Mouse (Mus musculus) gastrocnemius, postnatal 36 days (tissue): ENCODE results near the gene Cdc45. TPM values are rescaled to one million over a fixed set of nuclear protein-coding genes. Genes with fewer than 3 reads are reported as not detected.
"Not testable (repeated sequence)": the region's sequence is repeated elsewhere in the genome, so short reads cannot be mapped to it uniquely, and the experiment has no call there.

Experiments used
- DNase-seq, 2 experiments: peaks; one replicate each; pipeline ENCODE4 v3.0.0; 2022
- intact Hi-C: fragments of 180-260 bp; cut with DNase I; formaldehyde crosslinking; loops from one replicate; pipeline ENCODE4 v1.15.1; 2025
- long read RNA-seq, 2 experiments: library from polyadenylated mRNA; stranded (forward); transcript quantifications; one replicate each; pipeline ENCODE4 v2.0.0; 2021
- total RNA-seq, 2 experiments: library from RNA; stranded (reverse); gene quantifications; 2 replicates each; pipeline ENCODE4 v1.2.3; 2021

Cdc45 gene
- total RNA-seq = 1 to 10 TPM; 1.6 to 2.1 TPM
- long read RNA-seq, experiment 1, partial matches to known transcripts = 0 of 1 reads
- long read RNA-seq, experiment 1, other reads (novel, unspliced or antisense) = 0 of 1 reads
- long read RNA-seq, experiment 2, partial matches to known transcripts = 1 of 3 reads
- long read RNA-seq, experiment 2, other reads (novel, unspliced or antisense) = 1 of 3 reads

GRCm38 (mm10) chr16:18811468-18812384, at the start of gene Cdc45, which contains the start of gene Ufd1:
Cdc45 (minus strand) TSS chr16:18811987.
Ufd1 (plus strand) TSS chr16:18811779.
- intact Hi-C loops = no loop called here
- peak; percentile 59 to 82 for DNase-seq

- DNase-seq = peak; percentile 25 to 54
Observed at GRCm38 (mm10) chr16:18860186-18860585, 48.4 kb upstream of the Cdc45 start.

GRCm38 (mm10) chr16:18858551-18858950, 46.8 kb upstream of the Cdc45 start:
- intact Hi-C loops = no loop called here
- DNase-seq = no peak

More at GRCm38 (mm10) chr16:18860186-18860585, 48.4 kb upstream of the Cdc45 start:
- intact Hi-C loops = no loop called here

GRCm38 (mm10) chr16:18849521-18850190, 37.9 kb upstream of the Cdc45 start:
- intact Hi-C loops, DNase-seq: not testable (repeated sequence)

GRCm38 (mm10) chr16:18846301-18846820, 34.6 kb upstream of the Cdc45 start:
- intact Hi-C loops = no loop called here
- no peak for DNase-seq

- intact Hi-C loops = no loop called here
- no peak for DNase-seq
Observed at GRCm38 (mm10) chr16:18838346-18838745, 26.6 kb upstream of the Cdc45 start.

GRCm38 (mm10) chr16:18836468-18837208, 24.9 kb upstream of the Cdc45 start, which contains the start of the genes 2510002D24Rik and Gm28539:
2510002D24Rik (plus strand) TSS chr16:18836578.
Gm28539 (plus strand) TSS chr16:18836584.
- intact Hi-C loops = no loop called here
- peak; percentile 89 to 90 for DNase-seq

- intact Hi-C loops = no loop called here
- no peak for DNase-seq
Observed at GRCm38 (mm10) chr16:18836073-18836467, 24.3 kb upstream of the Cdc45 start.

- intact Hi-C loops = no loop called here
- DNase-seq = no peak
Observed at GRCm38 (mm10) chr16:18833486-18833885, 21.7 kb upstream of the Cdc45 start.

- no peak for DNase-seq
- intact Hi-C loops = no loop called here
Observed at GRCm38 (mm10) chr16:18829102-18829501, 17.3 kb upstream of the Cdc45 start.

GRCm38 (mm10) chr16:18828630-18829029, 16.8 kb upstream of the Cdc45 start:
- no peak for DNase-seq
- intact Hi-C loops = no loop called here

- no peak for DNase-seq
- intact Hi-C loops = no loop called here
Observed at GRCm38 (mm10) chr16:18822925-18823324, 11.1 kb upstream of the Cdc45 start.

- DNase-seq = no peak
- intact Hi-C loops = no loop called here
Observed at GRCm38 (mm10) chr16:18822356-18822755, 10.6 kb upstream of the Cdc45 start.

- peak in 1 of 2 experiments; percentile 84 for DNase-seq
- intact Hi-C loops = no loop called here
Observed at GRCm38 (mm10) chr16:18812385-18812910, 661 bp upstream of the Cdc45 start.

GRCm38 (mm10) chr16:18811032-18811431, 755 bp downstream of the Cdc45 start:
- intact Hi-C loops = no loop called here
- no peak for DNase-seq

GRCm38 (mm10) chr16:18809001-18809400, 2.8 kb downstream of the Cdc45 start:
- intact Hi-C loops = no loop called here

GRCm38 (mm10) chr16:18805746-18806145, 6.0 kb downstream of the Cdc45 start:
- intact Hi-C loops = no loop called here
- no peak for DNase-seq

More at GRCm38 (mm10) chr16:18809001-18809400, 2.8 kb downstream of the Cdc45 start:
- no peak for DNase-seq

- intact Hi-C loops = loop anchor here (1.0 to 5.0 kb wide), 2 partner anchors 103 to 172 kb away; partner anchors contain the start of genes Gm49601 and Sept5
- DNase-seq = peak; percentile 44 to 59
Observed at GRCm38 (mm10) chr16:18798841-18799240, 12.9 kb downstream of the Cdc45 start.

- intact Hi-C loops = loop anchor here (1.0 to 5.0 kb wide), 2 partner anchors 102 to 171 kb away; partner anchors contain the start of genes Gm49601 and Sept5
- DNase-seq = no peak
Observed at GRCm38 (mm10) chr16:18798151-18798550, 13.6 kb downstream of the Cdc45 start.
